Mouse (Mus musculus): ENCODE measurements around the gene Mast1.

Mast1 gene

DNA sequence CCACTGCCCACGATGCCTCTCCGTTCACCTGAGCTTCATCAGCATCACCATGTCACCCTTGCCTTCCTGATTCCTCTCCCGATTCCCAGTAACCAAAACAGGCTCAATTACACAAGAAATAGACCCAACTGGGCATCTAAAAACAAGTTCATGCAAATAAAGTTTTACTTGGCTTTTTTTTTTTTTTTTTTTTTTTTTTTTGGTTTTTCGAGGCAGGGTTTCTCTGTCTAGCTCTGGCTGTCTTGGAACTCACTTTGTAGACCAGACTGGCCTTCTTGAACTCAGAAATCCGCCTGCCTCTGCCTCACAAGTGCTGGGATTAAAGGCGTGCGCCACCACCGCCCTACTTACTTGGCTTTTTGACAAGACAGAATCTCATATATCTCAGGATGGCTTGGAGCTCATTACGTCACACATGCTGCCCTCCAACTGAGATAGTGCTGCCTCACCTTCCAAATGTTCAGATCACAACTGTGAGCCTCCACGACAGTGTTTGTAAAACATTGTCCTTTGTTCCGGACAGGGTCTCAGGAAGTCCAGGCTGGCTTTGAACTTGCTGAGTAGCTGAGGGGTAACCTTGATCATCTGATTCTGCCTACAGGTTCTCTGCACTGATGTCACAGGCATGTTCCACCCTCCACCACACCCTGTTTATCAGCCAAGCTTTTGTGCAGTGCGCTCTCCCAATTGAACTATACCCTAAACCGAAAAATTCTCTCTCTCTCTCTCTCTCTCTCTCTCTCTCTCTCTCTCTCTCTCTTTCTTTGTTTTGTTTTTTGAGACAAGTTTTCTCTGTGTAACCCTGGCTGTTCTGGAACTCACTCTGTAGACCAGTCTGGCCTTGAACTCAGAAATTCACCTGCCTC lies 694 bp upstream of the Mast1 start:
- DNase-seq = no peak

DNA sequence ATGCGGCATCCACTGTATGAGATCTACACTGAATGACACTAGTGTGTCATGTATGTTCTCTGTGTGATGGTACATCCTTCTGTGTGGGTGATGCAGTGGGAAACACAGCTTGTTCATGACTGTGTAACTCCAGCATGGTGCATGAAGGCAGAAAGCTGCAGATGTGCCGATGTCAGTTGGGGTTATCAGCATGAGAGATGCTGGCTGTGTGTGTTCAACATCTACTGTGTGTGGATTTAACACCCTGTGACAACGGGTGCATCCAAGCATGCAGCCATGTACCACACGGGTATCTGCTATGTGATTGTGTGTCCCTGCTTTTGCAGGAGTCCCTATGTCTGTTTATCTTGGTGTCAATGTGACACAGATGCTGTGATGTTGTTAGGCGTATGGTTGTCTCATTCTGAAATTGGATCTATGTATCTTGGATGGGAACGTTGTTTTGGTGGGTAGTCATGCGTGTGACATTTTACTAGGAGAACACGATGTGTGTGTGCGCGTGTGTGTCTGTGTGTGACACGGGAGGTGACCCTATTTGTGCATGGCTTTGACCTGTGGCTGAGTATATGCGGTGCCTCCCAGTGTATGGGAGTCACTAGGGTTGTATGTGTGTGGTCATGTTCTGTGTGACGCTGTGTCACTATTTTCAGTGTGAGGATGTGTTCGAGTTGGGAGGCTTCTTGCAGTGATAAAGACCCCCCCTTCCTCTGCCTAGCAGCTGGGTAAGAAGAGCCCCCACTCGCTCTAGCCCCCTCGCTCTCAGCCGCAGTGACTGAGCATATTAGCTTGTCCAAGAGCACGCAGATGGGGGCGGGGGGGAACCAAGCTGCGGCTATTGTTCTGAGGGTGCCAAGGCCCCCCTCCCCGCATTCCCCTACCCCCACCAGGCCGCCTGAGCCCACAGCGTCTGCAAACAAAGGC lies 858 bp downstream of the Mast1 start:
- DNase-seq = no peak

- no peak for DNase-seq
Measured at GRCm38 (mm10) chr8:84935489-84935888, 1.7 kb downstream of the Mast1 start.

- DNase-seq = peak; percentile 24 to 55
Measured at GRCm38 (mm10) chr8:84934860-84935259, 2.3 kb downstream of the Mast1 start.

DNA sequence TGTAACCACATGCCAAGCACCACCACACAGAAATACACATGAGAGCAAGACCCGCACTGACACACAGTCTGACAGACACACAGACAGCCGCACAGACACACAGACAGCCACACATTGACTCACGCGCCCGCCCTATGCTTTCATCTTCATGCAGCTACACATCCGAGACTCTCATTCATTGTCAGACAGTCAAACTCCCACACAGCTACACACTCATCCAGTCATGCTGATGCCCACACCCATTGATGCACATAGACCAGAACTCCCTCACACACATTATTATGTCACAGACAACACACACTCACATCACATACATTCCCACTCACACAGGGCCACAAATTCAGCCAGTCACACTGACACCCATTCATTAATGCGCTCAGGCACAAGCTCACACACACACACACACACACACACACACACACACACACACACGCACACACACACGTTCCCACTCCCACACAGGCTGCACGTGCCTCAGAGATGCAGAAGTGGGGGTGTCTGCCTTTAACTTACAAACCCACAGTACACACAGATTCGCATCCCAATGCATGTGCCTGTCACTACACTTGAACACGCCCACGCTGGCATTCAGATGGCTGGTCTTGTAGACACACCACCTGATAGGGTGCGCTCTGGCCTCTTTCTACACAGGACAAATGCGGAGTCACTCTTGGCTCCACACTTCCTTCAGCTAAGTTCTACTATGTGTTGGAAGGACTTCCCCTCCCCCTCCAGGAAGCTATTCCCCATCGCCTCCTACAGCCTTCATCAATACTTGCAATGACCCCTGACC lies 3.2 kb downstream of the Mast1 start:
- DNase-seq = no peak

DNA sequence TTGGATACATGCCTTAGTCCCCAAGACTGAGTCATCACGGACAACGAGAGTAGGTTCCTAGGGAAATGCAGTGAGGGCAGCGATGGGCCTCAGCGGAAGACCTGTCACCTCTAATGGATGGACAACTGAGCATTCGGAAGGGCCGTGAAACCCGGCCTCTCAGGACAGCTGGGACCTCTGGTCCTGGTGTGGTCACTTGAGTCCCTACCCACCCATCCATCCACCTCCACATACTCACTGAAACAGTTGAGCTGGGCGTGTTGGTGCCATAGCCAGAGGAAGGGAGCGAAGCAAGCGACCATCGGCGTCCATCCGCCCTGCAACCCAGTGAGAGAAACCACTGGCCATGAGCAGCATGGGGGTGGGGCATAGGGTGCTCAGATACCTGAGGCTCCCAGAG lies 6.6 kb downstream of the Mast1 start:
- DNase-seq = no peak

DNA sequence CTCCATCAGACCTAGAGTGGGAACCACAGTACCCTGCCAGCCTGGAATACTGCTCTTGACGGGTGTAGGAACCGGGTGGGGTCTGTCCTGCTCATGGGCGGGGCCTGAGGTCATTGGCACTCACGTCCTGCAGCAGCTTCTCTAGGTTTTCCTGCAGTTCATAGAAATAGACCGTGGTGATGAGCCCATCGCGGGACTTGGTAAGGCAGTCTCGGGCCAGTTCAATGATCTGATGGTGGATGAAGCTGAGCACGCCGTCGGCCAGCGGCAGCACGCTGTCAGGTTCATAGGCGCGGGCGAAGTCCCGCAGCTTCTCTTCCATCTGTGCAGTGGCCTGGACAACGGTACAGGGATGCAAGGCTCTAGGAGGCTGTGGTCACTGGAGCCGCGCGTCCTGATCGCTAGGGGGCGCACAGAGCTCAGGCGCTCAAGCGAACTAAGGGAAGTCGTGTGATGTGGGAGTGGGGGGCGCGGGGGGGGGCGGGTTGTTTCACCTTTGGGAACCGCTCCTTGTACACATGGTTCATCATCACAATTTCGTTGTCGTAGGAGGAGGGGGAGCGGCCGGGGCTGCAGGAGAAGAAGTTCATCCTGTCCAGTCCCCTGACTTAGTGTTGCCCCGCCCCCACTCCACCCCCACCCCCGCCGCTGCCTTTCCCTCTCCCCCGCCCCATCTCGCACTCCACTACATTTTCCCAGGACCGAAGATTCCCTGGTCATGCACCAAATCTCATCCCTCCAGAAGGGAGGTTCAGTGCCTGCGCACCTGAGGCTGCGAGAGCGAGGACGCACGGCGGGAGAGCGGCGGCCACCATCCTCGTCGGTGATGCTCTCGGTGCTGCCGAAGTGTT lies 8.5 kb downstream of the Mast1 start:
- peak; percentile 84 to 88 for DNase-seq

- no peak for DNase-seq
Measured at GRCm38 (mm10) chr8:84927513-84927912, 9.6 kb downstream of the Mast1 start.

GRCm38 (mm10) chr8:84925557-84925956 lies 11.6 kb downstream of the Mast1 start:
- no peak for DNase-seq

DNA sequence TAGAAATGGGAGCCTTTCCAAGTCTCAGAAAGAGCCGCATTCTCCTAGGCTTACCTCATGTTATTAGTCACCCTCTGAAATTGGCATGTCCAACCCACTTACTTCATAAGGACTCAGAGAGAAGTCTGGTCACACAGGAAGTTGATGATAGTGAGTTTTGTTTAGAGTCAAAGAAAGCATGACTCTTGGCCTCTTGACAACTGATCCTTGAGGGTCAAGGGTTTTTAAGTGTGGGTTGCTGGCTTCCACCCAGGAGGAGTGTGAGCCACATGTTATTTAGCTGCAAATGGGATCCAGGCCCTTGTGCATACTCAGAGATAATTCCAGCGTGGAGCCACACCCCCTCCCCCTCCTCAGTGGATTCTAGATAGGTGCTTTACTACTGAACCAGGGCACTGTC lies 15.6 kb downstream of the Mast1 start:
- no peak for DNase-seq

DNA sequence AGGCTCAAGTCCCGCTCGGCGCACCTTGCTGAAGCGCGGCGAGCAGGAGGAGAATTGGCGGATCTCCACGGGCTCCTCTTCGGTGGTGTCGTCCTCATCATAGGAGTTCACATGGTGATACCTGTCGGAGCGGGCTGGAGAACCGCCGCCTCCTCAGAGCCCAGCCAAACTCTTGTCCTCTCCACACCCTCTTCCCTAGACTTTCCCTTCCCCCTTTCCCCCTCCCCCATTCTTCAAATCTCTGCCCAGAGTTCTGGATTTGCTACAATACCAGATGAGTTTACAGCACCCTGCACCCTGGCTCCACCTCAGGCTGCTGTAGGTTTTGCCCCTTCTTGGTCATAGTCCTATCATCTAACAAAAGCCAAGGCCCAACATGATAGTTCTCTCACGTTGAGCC lies 18.5 kb downstream of the Mast1 start:
- DNase-seq = no peak

DNA sequence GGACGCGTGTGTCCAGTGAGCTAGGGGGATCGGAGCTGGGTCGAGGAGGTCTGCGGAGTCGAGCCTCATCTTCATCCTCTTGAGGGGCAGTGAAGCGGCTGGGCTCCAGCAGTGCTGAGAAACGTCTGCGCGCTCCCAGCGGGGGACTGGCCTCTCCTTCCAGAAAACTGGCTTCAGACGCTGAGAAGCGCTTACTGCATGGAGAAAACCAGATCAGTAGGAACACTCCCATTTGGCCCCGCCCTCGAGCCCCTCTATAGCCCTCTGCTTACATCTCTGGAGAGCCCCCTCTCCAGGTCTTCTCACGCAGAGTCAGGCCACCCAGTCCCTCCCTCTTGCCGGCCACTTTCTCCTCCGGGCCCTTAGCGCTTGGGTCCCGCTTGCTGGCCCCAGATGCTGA lies 19.4 kb downstream of the Mast1 start:
- no peak for DNase-seq

DNA sequence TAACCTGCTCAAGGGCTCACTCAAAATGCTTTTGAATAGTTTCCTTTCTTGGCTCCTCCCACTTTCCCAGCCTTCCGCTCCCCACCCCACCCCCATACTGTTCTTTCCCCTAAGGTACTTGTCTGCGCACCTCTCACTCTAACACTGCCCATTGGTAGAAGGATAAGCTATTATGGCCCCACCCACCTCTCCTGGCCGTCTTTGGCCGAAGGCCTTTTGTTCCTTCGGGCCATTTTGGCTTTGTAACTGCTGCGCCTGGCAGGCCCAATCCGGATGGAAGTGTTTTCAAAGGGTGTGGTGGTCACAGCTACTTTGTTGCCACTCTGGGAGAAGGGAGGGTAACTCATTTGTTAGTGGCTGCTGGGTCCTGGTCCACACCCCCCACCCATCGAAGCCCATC lies 21.9 kb downstream of the Mast1 start:
- DNase-seq = no peak

DNA sequence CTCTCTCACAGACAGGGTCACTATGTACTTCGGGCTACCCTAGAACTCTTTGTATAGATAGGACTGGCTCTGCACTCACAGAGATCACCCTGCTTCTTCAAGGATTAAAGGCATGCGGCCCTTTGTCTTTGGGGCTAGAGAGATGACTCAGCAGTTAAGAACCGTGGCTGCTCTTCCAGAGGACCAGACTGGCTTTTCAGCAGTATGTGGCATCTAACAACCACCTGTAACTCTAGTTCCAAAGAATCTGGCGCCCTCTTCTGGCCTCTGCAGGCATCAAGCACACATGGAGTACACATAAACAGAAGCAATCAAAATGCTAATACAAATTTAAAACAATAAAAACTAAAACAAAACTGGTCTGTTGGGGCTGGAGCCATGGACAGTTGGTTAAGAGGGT lies 23.2 kb downstream of the Mast1 start:
- DNase-seq = peak; percentile 48 to 60

DNA sequence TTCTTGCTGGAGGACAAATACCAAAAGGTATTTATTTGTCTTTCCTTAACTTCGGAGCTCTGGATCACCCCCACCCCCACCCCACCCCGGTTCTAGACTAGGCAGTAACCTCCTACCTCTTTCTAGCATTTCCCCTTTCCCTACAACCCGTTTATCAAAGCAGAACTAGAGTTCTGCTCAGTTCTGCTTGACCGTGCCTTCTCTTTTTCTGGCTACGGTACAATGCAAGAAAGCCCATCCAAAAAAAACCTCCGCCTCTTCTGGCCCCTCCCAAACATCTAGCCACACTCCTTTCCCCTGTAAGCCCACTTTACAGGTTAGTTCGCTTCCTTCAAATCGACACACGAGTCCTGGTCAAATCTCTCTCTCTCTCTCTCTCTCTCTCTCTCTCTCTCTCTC lies 23.7 kb downstream of the Mast1 start:
- DNase-seq = no peak

DNA sequence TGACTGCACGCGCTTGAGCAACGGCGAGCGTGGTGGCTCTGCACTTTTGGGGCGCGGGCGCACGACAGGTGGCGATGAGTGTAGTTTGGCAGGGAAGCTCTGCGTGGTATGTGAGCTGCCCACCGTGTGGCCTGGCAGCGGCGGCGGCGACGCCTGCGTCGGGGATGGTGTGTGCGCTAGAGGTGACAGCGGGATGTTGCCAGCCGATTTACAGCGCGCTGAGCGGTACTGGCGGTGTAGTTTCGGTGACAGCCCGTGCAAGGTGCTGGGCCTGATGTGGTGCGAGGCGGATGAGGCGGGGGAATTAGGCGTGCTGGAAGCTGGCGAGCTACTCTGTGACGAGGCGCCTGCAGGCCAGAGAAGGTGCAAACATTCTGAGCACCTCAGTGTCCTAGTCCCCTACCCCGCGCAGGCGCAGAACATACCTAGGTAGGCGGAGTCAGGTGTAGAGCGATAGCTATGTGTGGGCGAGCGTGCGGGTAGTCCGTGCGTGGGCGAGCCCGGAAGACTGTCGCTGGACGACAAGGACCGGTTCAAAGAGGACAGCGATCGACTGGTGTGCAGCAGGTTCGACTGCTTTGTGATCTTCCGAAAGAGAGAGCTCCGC lies 24.2 kb downstream of the Mast1 start:
- peak; percentile 78 to 86 for DNase-seq

- peak in 1 of 2 experiments; percentile 37 for DNase-seq
Measured at GRCm38 (mm10) chr8:84912391-84912790, 24.8 kb downstream of the Mast1 start.

DNA sequence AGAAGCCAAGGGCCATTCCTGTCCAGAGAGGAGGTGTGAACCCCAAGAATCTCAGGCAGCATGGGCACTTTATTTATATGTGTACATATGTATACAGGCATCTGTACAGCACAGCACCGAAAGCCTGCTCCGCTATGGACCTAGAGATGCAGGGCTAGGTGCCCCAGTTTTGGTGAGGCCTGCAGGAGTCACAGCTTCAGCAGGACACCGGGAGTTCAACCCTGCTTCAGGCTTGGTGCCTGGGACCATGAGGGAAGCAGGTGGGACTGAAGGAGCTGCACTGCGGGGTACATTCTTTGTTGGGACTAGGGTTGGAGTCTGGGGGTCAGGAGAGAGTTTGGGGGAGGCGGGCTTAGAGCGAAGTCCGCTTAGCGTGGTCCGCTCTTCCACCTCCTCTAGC lies 25.3 kb downstream of the Mast1 start:
- no peak for DNase-seq

- no peak for DNase-seq
Measured at GRCm38 (mm10) chr8:84910551-84910950, 26.6 kb downstream of the Mast1 start.

DNA sequence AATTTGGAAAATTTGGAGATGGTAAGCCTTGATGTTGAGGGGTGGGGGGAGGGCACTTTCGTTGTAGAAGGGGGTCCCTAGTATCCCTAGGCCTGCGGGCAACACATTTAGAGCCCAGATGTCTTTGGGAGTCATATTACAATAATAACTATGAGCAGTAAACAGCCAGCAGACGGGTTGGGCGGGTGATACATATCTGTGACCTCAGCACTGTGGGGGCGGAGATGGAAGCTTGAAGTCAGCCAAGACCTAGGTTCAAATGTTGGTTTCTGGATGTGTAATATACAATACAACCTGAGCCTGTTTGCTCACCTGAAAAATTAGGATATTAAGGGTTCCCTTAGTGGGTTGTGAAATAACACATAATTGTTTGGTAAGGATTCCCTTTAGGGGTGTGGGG lies 27.2 kb downstream of the Mast1 start:
- DNase-seq = no peak

DNA sequence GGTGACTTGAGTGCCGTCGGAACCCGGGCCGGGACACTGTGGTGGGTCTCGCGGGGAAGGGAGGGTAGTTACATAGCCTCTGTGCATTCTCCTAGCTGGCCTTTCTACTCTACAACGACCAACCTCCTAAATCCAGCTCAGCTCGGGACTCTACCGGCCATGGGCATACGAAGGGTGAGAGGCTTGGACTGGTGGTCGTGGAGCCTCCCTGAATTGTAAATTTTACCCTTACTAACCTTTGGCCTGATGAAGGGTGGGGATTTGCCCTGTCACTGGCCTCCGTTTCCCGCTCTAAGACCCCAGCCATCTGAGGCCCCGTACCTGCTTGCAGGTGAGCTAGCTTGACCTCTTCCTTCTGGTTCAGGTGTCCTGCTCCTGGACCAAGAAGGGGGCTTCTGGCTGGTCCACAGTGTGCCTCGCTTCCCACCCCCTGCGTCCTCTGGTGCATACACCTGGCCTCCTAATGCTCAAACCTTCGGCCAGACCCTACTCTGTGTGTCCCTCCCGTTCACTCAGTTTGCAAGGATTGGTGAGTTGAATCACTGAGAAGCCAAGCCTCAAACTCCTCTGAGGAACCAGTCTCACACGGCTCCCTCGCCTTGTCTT lies 27.9 kb downstream of the Mast1 start:
- DNase-seq = no peak
